Comparison of ENCODE assay signal across 30 mouse cellular contexts in the genomic region with DNA sequence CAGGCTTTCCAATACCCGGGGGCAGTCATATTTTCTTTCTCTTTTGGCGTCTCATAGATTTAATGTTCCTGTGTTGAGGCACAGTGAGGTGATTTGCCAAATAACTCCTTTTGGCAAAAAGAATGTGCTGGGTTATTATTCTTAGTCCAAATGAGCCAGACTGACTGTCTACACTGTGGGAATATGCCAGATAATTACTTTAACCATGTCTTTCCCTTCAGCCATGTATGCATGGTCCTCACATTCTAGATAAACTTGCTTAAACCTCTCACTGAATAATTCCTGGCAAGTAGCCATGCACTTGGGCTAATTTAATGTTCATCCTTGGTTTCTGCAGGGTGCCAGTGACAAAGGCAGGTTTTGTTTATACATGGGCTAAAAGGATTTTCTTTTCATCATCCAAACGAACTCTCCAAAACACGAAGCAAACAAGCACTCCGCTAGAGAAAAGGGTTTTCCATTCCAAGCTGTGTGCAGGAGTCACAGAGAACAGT.
DNase-seq lines count a peak whose midpoint lies in the region; ATAC-seq and TF ChIP-seq lines count a peak whose summit lies in the region.
"Had no signal": no experiment of that assay in that cellular context is flagged by ENCODE, and none has a peak within 500 bp of the region (broad histone marks: within the 10 kb centered on the region; RNA-seq: fewer than 3 reads in every experiment).

No protein-coding gene starts in this region.

- ATAC-seq in forebrain, embryonic 16.5 days, result peak; percentile 55; the same call in 1 of the 2 replicates
- ATAC-seq in lung, embryonic 14.5 days (ENCODE audit: insufficient read depth), result 0 out of 2 replicates have a peak, but pooled peaks have one; percentile 47
- ATAC-seq: forebrain, embryonic 13.5 days; hindbrain, embryonic 16.5 days; intestine, embryonic 15.5 days; liver, embryonic 12.5 days; liver, postnatal 0 days; lung, postnatal 0 days; midbrain, embryonic 16.5 days had no signal

- no peaks in the 10 kb centered on the region for H3K4me1 ChIP-seq in forebrain, embryonic 16.5 days (replicated peaks; ENCODE audit: control insufficient read depth, insufficient read depth, low read length)
- H3K4me1 ChIP-seq in forebrain, embryonic 10.5 days, result peaks cover 7% of the 10 kb centered on the region; the same call in 1 of the 2 replicates
- H3K4me1 ChIP-seq in lung, embryonic 14.5 days (ENCODE audit: insufficient read depth), result no peaks in the 10 kb centered on the region
- H3K4me1 ChIP-seq: embryonic facial prominence, embryonic 12.5 days; heart, embryonic 12.5 days; intestine, embryonic 15.5 days; liver, embryonic 12.5 days; neural tube, embryonic 12.5 days had no signal

- no peak for DNase-seq in forebrain, embryonic 10.5 days (ENCODE audit: extremely low spot score, low spot score)
- DNase-seq in lung, embryonic 14.5 days, result peak; percentile 55
- no peak for DNase-seq in lung, postnatal 10 days
- peak; percentile 54 for DNase-seq in Muller cell, postnatal 12 days (ENCODE audit: inconsistent ontology term)
- DNase-seq in brain, embryonic 18.5 days (ENCODE audit: low read depth, low spot score), result peak; percentile 18
- DNase-seq: adrenal gland, adult 8-10 months; B cell, adult 2 months; cerebellum, adult 11-12 months; cerebellum, postnatal 36 days; heart, adult 2 months; heart, postnatal 4 days; kidney, adult 2 months; kidney, postnatal 36 days; liver, postnatal 0 days; thymus, adult 2 months; thymus, postnatal 4 days had no signal

- no peak overlapping the region for H3K4me2 ChIP-seq in forebrain, embryonic 16.5 days (ENCODE audit: low read length)
- no peak overlapping the region for H3K4me2 ChIP-seq in lung, embryonic 14.5 days
- H3K4me2 ChIP-seq: embryonic facial prominence, embryonic 12.5 days; forebrain, embryonic 13.5 days; heart, embryonic 12.5 days; intestine, embryonic 15.5 days; liver, embryonic 12.5 days; neural tube, embryonic 12.5 days had no signal

- no peaks in the 10 kb centered on the region for H3K36me3 ChIP-seq in forebrain, embryonic 16.5 days (ENCODE audit: control insufficient read depth, insufficient read depth)
- no peaks in the 10 kb centered on the region for H3K36me3 ChIP-seq in forebrain, embryonic 10.5 days (replicated peaks)
- H3K36me3 ChIP-seq in lung, embryonic 14.5 days (ENCODE audit: insufficient read depth), result no peaks in the 10 kb centered on the region
- H3K36me3 ChIP-seq: embryonic facial prominence, embryonic 12.5 days; heart, embryonic 12.5 days; intestine, embryonic 15.5 days; liver, embryonic 12.5 days; neural tube, embryonic 12.5 days had no signal

- WGBS in forebrain, embryonic 16.5 days, result 20% methylated on average over 5 of the region's 5 CpGs
- WGBS in forebrain, embryonic 10.5 days, result 75% methylated on average over 5 of the region's 5 CpGs
- WGBS in lung, embryonic 14.5 days, result 43% methylated on average over 5 of the region's 5 CpGs

- no peaks in the 10 kb centered on the region for H3K9me3 ChIP-seq in forebrain, embryonic 16.5 days (ENCODE audit: control insufficient read depth, low read length)
- H3K9me3 ChIP-seq in forebrain, embryonic 10.5 days, result no peaks in the 10 kb centered on the region
- H3K9me3 ChIP-seq in lung, embryonic 14.5 days (ENCODE audit: low read depth, low read length), result no peaks in the 10 kb centered on the region
- H3K9me3 ChIP-seq: embryonic facial prominence, embryonic 12.5 days; forebrain, embryonic 13.5 days; heart, embryonic 12.5 days; intestine, embryonic 15.5 days; liver, embryonic 12.5 days; neural tube, embryonic 12.5 days had no signal

- H3K27ac ChIP-seq in forebrain, embryonic 16.5 days (ENCODE audit: low read length), result no peak overlapping the region
- no peak overlapping the region for H3K27ac ChIP-seq in forebrain, embryonic 10.5 days
- no peak overlapping the region for H3K27ac ChIP-seq in lung, embryonic 14.5 days (ENCODE audit: low read depth)
- H3K27ac ChIP-seq: embryonic facial prominence, embryonic 12.5 days; forebrain, embryonic 13.5 days; heart, adult 2 months; intestine, embryonic 15.5 days; layer of hippocampus, adult 2 months; left cerebral cortex, adult 2 months; liver, embryonic 12.5 days; macrophage; neural tube, embryonic 12.5 days had no signal

- no peaks in the 10 kb centered on the region for H3K27me3 ChIP-seq in forebrain, embryonic 16.5 days (replicated peaks; ENCODE audit: control insufficient read depth, insufficient read depth, low read length)
- H3K27me3 ChIP-seq in forebrain, embryonic 10.5 days (ENCODE audit: poor library complexity, severe bottlenecking), result no peaks in the 10 kb centered on the region
- no peaks in the 10 kb centered on the region for H3K27me3 ChIP-seq in lung, embryonic 14.5 days (ENCODE audit: insufficient read depth, low read length)
- H3K27me3 ChIP-seq: embryonic facial prominence, embryonic 12.5 days; forebrain, embryonic 13.5 days; heart, embryonic 12.5 days; intestine, embryonic 15.5 days; liver, embryonic 12.5 days; neural tube, embryonic 12.5 days had no signal

- no peak for TF ChIP-seq CTCF in lung, embryonic 14.5 days (IDR thresholded peaks at IDR 0.05; ENCODE audit: low read depth)

- no peak overlapping the region for H3K4me3 ChIP-seq in forebrain, embryonic 16.5 days (replicated peaks; ENCODE audit: low read length)
- no peak overlapping the region for H3K4me3 ChIP-seq in forebrain, embryonic 10.5 days
- no peak overlapping the region for H3K4me3 ChIP-seq in lung, embryonic 14.5 days (ENCODE audit: low read depth, low read length)
- H3K4me3 ChIP-seq: embryonic facial prominence, embryonic 12.5 days; forebrain, embryonic 13.5 days; heart, adult 2 months; heart, embryonic 12.5 days; intestine, embryonic 15.5 days; layer of hippocampus, adult 2 months; left cerebral cortex, adult 2 months; liver, embryonic 12.5 days; myocyte; neural tube, embryonic 12.5 days had no signal

- no peak overlapping the region for H3K9ac ChIP-seq in forebrain, embryonic 16.5 days (replicated peaks; ENCODE audit: low read depth, low read length)
- no peak overlapping the region for H3K9ac ChIP-seq in lung, embryonic 14.5 days
- H3K9ac ChIP-seq: embryonic facial prominence, embryonic 12.5 days; forebrain, embryonic 13.5 days; heart, embryonic 12.5 days; intestine, embryonic 15.5 days; liver, embryonic 12.5 days; liver, postnatal 0 days; neural tube, embryonic 12.5 days had no signal

Comparison
In these comparisons a context has a peak if more than half of its experiments do, and no peak if none do; other contexts are left out.
1. DNase-seq: peak in lung, embryonic 14.5 days (single experiment), Muller cell, postnatal 12 days (single experiment) and brain, embryonic 18.5 days (single experiment); none in forebrain, embryonic 10.5 days (single experiment) and lung, postnatal 10 days (single experiment).